7 mouse cellular contexts compared by ENCODE assay signal in the genomic region with DNA sequence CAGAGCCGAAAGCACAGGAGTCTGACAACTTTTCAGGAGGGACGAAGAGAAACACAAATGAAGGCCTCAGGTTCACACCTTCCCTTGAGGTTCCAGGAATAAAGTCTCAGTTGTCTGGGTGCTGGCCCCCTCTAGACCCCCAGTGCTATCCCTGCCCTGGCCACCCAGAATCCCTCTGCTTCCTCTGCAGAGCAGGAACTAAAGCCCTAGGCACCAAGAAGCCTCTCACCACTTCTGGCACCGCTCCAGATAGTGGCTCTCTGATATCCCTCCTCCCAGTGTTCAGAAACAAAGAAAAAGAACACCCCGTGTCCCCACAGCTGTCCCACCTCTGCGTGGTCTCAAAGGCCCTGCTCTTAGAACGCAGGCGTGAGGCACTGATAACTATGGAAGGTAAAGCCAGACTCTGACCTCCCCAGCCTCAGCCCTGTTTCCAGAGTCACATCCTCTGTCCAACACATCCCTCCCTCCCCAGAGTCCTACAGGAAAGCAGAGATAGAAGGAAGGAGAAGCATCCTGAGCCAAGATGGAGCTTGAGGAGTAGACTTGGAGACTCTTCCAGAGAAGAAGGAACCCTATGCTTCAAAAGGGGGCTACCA. TPM values are rescaled to one million over a fixed set of nuclear protein-coding genes. Genes with fewer than 3 reads are reported as not detected.
A peak's percentile ranks its signal among the peaks of the same experiment; 100 is the strongest.
DNase-seq lines count a peak whose midpoint lies in the region; ATAC-seq and TF ChIP-seq lines count a peak whose summit lies in the region.

TSS of gene Tmem176a (plus strand) at position 549 of the 599 bp plus-strand sequence.

- TF ChIP-seq POLR2A in CH12.LX (IDR thresholded peaks at IDR 0.05; ENCODE audit: low read depth, low read length): no peak

- 38% methylated on average over 7 of the region's 7 CpGs for WGBS in forebrain, embryonic 12.5 days

- peak within 1 kb of the TSS; percentile 48; the same call in 1 of the 2 replicates for H3K4me2 ChIP-seq in CH12.LX (ENCODE audit: insufficient read depth, low read depth, poor library complexity, severe bottlenecking)
- H3K4me2 ChIP-seq in forebrain, embryonic 12.5 days: peak within 1 kb of the TSS; percentile 58

- H3K27ac ChIP-seq in CH12.LX (ENCODE audit: insufficient read depth, low read depth): peak within 1 kb of the TSS; percentile 16; the same call in 1 of the 2 replicates
- peak within 1 kb of the TSS; percentile 88 for H3K27ac ChIP-seq in forebrain, embryonic 12.5 days

- in situ Hi-C loops in CH12.LX (cut with MboI; ENCODE audit: low pct_ligation_motif_present, low pct_unique_long_range_greater_than_20kb, low sequenced_read_pairs): no loop called here

- no peaks in the 10 kb centered on the region for H3K27me3 ChIP-seq in CH12.LX (replicated peaks)
- H3K27me3 ChIP-seq in forebrain, embryonic 12.5 days: no peaks in the 10 kb centered on the region

- no peak within 1 kb of the TSS for H3K9ac ChIP-seq in CH12.LX (ENCODE audit: insufficient read depth, low read depth)
- H3K9ac ChIP-seq in forebrain, embryonic 12.5 days: peak within 1 kb of the TSS; percentile 51

- TF ChIP-seq EP300 in CH12.LX (IDR thresholded peaks at IDR 0.05; ENCODE audit: low read length): no peak

- TF ChIP-seq RAD21 in CH12.LX (IDR thresholded peaks at IDR 0.05; ENCODE audit: low read depth, low read length): no peak

- ATAC-seq in forebrain, embryonic 12.5 days (ENCODE audit: low FRiP score): peak; percentile 33

- no peaks in the 10 kb centered on the region for H3K79me2 ChIP-seq in CH12.LX (replicated peaks; ENCODE audit: control insufficient read depth, extremely low read depth, insufficient read depth, poor library complexity, severe bottlenecking)

- H3K9me3 ChIP-seq in CH12.LX (replicated peaks; ENCODE audit: low read length): no peaks in the 10 kb centered on the region
- no peaks in the 10 kb centered on the region for H3K9me3 ChIP-seq in forebrain, embryonic 12.5 days

- peak within 1 kb of the TSS; percentile 50 to 73 (median 59) for H3K4me3 ChIP-seq in CH12.LX (replicated peaks in 1 of 3; ENCODE audit: low read depth in 2 of 3, low read length in 2 of 3, poor library complexity in 1 of 3)
- H3K4me3 ChIP-seq in forebrain, embryonic 12.5 days (replicated peaks): peak within 1 kb of the TSS; percentile 38

- DNase-seq in CH12.LX (ENCODE audit: extremely low read depth): no peak
- peak; percentile 57 for DNase-seq in adipocyte (ENCODE audit: low spot score)
- DNase-seq in heart, postnatal 25 days (ENCODE audit: low spot score): no peak
- peak in 1 of 2 experiments; percentile 6 for DNase-seq in layer of hippocampus, postnatal 36 days
- DNase-seq in lung, postnatal 25 days (ENCODE audit: low spot score): peak; percentile 48
- peak; percentile 30 for DNase-seq in skeletal muscle tissue, adult 2 months (ENCODE audit: low read depth, low spot score)

- H3K36me3 ChIP-seq in CH12.LX (replicated peaks in 1 of 2; ENCODE audit: control insufficient read depth in 1 of 2, insufficient read depth in 1 of 2, low read length in 1 of 2): peaks cover 0 to 67% of the 10 kb centered on the region in 2 experiments
- no peaks in the 10 kb centered on the region; the same call in 1 of the 2 replicates for H3K36me3 ChIP-seq in forebrain, embryonic 12.5 days (replicated peaks)

- intact Hi-C loops in heart, postnatal 25 days (cut with DNase I): no loop called here

- TF ChIP-seq CTCF in CH12.LX (conservative IDR thresholded peaks at IDR 0.05 in 1 of 2, IDR thresholded peaks at IDR 0.05 in 1 of 2; ENCODE audit: low read depth in 2 of 2, low read length in 2 of 2): no peak

- peaks cover 10 to 91% of the 10 kb centered on the region in 2 experiments for H3K4me1 ChIP-seq in CH12.LX (ENCODE audit: control insufficient read depth in 1 of 2, insufficient read depth in 2 of 2)
- H3K4me1 ChIP-seq in forebrain, embryonic 12.5 days: peaks cover 25% of the 10 kb centered on the region

- dilution Hi-C loops in CH12.LX (cut with MboI; ENCODE audit: extremely low pct_ligation_motif_present, extremely low pct_unique_long_range_greater_than_20kb, low sequenced_read_pairs): no loop called here

TF ChIP-seq in CH12.LX, 34 proteins besides CTCF, POLR2A, EP300 and RAD21:
- TF ChIP-seq MAFK (IDR thresholded peaks at IDR 0.05; ENCODE audit: insufficient replicate concordance, low read length) (no peak), POLR2AphosphoS2 (IDR thresholded peaks at IDR 0.05; ENCODE audit: low read depth, low read length) (no peak), GABPA (IDR thresholded peaks at IDR 0.05; ENCODE audit: insufficient replicate concordance, low read depth, low read length) (no peak), TCF12 (IDR thresholded peaks at IDR 0.05; ENCODE audit: low read depth, low read length) (no peak), USF1 (IDR thresholded peaks at IDR 0.05; ENCODE audit: low read depth, low read length) (no peak)

RNA-seq across cellular contexts. Expression of gene Tmem176a, which starts in this region (rescaled TPM):
- 24.9 and 27.2 TPM in 2 replicates for total RNA-seq in CH12.LX (2012; rRNA removed)
- 30.0 and 34.6 TPM in 2 replicates for total RNA-seq in CH12.LX (2014; rRNA removed)
- 49.8 and 58.0 TPM in 2 replicates for polyA plus RNA-seq in CH12.LX (2012; ENCODE audit: insufficient read length, low read depth)
- 12.0 and 16.7 TPM in 2 replicates for polyA plus RNA-seq in forebrain, embryonic 12.5 days (2016; fragmentation: Nextera tagmentation; extraction: Ambion mirVana)
- 10 to 100 TPM; 16.6 to 20.0 TPM for total RNA-seq in heart, postnatal 25 days (2021)
- total RNA-seq in layer of hippocampus, postnatal 36 days (2021): 10 to 100 TPM; 24.3 to 24.9 TPM

Comparison
In these comparisons a context has a peak if more than half of its experiments do, and no peak if none do; other contexts are left out.
1. DNase-seq: peak in adipocyte (single experiment), lung, postnatal 25 days (single experiment) and skeletal muscle tissue, adult 2 months (single experiment); none in CH12.LX (single experiment) and heart, postnatal 25 days (single experiment).